Mouse (Mus musculus): Measurements from ENCODE around the gene Slc34a3. TPM values are rescaled to one million over a fixed set of nuclear protein-coding genes. Genes with fewer than 3 reads are reported as not detected.

Slc34a3 gene
- total RNA-seq, 4 experiments from 2014 or later: not detected

- no peak for DNase-seq (ENCODE audit: low spot score in 2 of 2)
Measured at GRCm38 (mm10) chr2:25194486-25195171, 39.5 kb downstream of the Slc34a3 start.

DNA sequence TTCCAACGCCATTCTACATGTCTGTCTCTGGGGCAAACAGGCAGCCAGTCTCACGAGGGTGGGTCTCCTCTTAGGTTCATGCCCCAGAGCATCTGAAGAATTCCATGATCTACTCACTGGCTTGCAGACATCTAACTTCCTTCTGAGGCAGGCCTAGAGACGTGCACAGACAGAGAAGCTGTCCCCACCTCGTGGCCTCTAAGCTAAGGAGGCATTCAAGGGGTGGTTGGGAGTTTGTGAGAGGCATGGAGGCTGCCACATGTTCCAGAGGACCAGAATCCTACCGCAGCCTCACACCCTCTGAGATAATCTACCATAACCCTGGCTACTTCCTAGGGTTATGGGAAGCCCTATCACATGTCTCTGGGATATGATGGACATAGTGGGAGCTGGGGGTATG, 40.2 kb downstream of the Slc34a3 start:
- no peak for DNase-seq (ENCODE audit: low spot score in 2 of 2)

DNA sequence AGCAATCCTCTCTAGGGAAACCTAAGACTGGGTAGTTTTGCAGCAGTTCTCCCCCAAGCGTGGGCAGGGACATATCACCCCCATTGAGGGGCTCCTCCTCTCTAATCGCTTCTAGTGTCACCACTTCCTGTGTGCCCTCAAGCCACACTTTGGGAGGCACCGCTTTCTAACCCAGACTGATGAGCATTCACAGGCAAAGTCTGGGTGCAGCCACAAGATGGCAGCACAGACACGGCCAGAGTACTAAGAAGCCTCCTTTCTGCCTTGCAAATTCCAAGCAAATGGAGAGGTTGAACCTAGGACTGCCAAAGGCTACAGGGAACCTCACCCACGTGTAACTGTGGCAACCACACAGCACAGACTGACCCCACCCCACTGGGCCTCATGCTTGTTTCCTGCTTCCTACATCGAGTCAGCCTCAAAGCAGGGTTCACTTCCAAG, 40.8 kb downstream of the Slc34a3 start:
- peak in 1 of 2 experiments; percentile 69 for DNase-seq (ENCODE audit: low spot score in 2 of 2)

DNA sequence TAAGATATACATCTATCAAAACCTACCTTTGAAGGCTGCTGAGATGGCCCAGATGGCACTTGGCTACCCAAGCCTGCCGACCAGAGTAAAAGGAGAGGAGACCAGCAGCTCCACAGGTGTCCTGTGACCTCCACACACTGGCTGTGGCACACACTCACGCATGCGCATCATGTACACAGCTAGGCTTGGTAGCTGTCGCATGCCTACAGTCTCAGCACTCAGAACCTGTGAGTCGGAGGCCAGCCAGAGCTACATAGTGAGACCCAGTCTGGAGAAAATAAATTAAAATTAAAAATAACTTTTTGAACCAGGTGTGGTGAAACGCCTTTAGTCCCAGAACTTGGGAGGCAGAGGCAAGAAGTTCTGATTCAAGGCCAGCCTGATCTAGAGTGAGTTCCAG, 46.3 kb downstream of the Slc34a3 start:
- DNase-seq (ENCODE audit: low spot score in 2 of 2): no peak

DNA sequence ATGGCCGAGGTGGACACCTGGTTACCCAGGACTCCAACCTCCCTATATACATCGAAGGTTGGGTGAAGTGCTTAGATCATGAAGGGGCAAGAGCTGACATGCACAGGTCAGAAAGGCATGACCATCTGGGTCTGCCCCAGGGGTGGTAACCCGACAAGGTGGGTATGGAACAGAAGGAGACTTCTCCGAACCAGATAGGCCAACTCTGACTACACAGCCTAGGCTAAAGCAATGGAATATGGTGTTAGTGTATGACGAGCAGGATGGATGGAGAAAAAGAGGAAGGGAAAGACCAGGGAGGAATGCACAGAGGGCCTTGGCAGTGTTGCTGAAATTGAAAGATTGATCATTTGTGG, 47.6 kb downstream of the Slc34a3 start:
- no peak for DNase-seq (ENCODE audit: low spot score in 2 of 2)

DNA sequence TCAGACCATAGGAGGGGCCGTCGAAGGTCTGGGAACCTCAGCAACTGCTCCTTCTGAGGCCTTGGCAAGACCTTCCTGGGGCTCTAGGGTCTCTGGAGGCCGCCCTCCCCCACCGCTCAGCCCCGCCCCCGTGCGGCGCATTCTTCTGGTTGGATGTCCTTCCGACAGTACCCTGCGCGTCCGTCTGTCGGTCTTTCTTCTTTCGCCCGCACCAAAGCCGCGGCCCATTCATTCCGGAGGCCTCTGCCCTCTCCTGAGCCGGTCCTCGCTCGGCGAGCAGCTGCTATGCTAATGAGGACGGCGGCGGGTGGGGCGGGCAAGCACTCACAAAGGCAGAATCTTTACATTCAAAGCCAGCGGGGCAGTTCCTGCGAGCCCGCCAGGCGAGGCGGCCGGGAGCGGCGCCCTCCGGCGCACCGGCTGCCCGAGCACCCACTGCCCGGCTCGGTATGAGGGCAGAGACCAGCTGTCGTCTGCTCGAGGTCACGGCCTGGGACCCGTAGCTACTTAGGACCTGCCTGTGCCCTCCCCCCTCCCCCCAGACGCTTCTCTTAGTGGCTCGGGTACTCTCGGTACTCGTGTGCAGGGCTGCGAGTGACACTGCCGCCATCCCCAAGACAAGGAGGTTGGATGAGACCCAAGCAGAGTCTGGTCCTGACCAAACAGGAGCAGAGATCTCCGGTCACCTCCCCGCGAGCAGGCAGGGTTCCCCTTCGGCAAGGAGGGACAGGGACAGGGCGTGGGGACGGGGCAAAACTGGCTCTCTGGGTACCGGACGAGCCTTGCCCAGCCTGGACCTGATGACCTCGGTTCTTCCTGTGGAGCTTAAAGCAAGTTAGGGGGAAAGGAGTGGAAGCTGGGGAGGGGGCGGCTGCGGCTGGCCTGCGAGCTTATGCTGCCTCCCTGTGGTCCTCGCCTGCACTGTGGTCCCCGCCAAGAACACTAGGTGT, 48.3 kb downstream of the Slc34a3 start:
- no peak for DNase-seq (ENCODE audit: low spot score in 2 of 2)

- no peak for DNase-seq (ENCODE audit: low spot score in 2 of 2)
Measured at GRCm38 (mm10) chr2:25184496-25184895, 49.7 kb downstream of the Slc34a3 start.

- DNase-seq (ENCODE audit: low spot score in 2 of 2): no peak
Measured at GRCm38 (mm10) chr2:25183336-25183735, 50.8 kb downstream of the Slc34a3 start.

DNA sequence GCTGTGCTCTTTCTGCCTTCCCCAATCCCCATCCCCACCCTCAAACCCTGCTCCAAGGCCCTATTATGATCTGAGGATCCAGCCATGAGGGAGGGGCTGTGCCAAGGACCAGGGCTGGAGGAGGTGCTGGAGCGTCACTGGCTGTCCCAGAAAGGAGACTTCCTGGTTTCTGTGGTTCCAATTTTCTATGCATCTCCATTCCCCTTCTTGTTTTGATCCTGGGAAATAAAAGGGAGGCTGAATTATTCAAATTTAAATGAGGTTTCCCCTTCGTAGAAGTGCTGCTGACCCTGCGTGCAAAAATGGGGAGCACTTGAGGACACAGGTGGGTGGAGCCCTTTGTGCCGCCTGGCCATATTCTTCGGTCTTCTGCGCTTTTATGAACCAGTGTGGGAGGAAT, 51.5 kb downstream of the Slc34a3 start:
- DNase-seq (ENCODE audit: low spot score in 2 of 2): no peak

GRCm38 (mm10) chr2:25181891-25182397, 52.2 kb downstream of the Slc34a3 start:
- DNase-seq (ENCODE audit: low spot score in 2 of 2): no peak

- no peak for DNase-seq (ENCODE audit: low spot score in 2 of 2)
Measured at GRCm38 (mm10) chr2:25180973-25181890, 52.9 kb downstream of the Slc34a3 start.

GRCm38 (mm10) chr2:25180478-25180903, 53.7 kb downstream of the Slc34a3 start, which contains the start of gene Nrarp:
Gene Nrarp (plus strand): TSS chr2:25180758.
- peak; percentile 83 to 93 for DNase-seq (ENCODE audit: low spot score in 2 of 2)

GRCm38 (mm10) chr2:25179566-25180217, 54.5 kb downstream of the Slc34a3 start:
- no peak for DNase-seq (ENCODE audit: low spot score in 2 of 2)

Other genes starting within 250 kb of the Slc34a3 start
- 100 to 1,000 TPM; 404 to 462 (median 421) TPM for gene Nsmf, start 180.0 kb downstream of the Slc34a3 start, total RNA-seq (2022)
- gene Entpd8, start 154.1 kb downstream of the Slc34a3 start, total RNA-seq (2022): not detected
- gene Noxa1, start 139.2 kb downstream of the Slc34a3 start, total RNA-seq (2022): not detected
- 10 to 100 TPM; 20.5 to 27.9 (median 23.4) TPM for gene Nrarp, start 53.6 kb downstream of the Slc34a3 start, total RNA-seq (2022)
- 1 to 10 TPM; 2.2 to 3.4 (median 2.5) TPM for gene Tor4a, start 37.5 kb downstream of the Slc34a3 start, total RNA-seq (2022)
- gene Nelfb, start 22.9 kb downstream of the Slc34a3 start, total RNA-seq (2022): 10 to 100 TPM; 58.4 to 64.2 (median 59.4) TPM
- gene Stpg3, start 19.7 kb downstream of the Slc34a3 start, total RNA-seq (2022): under 1 TPM in 3 of 4 experiments, not detected in 1; 0.23 to 0.82 (median 0.30) TPM
- 1 to 10 TPM in 1 of 4 experiments, not detected in 3; 1.4 TPM for gene Fam166a, start 15.6 kb downstream of the Slc34a3 start, total RNA-seq (2022)
- 100 to 1,000 TPM; 332 to 365 (median 345) TPM for gene Tubb4b, start 9.7 kb downstream of the Slc34a3 start, total RNA-seq (2022)
- gene Rnf224, start 2.4 kb upstream of the Slc34a3 start, total RNA-seq (2022): not detected
- 100 to 1,000 TPM; 263 to 288 (median 266) TPM for gene Rnf208, start 7.9 kb upstream of the Slc34a3 start, total RNA-seq (2022)
- not detected for gene Cysrt1, start 8.1 kb upstream of the Slc34a3 start, total RNA-seq (2022)
- 1 to 10 TPM in 3 of 4 experiments, under 1 TPM in 1; 0.67 to 4.2 (median 3.4) TPM for gene AL732309.1, start 12.5 kb upstream of the Slc34a3 start, total RNA-seq (2022)
- gene Tmem203, start 21.1 kb upstream of the Slc34a3 start, total RNA-seq (2022): 10 to 100 TPM; 31.7 to 38.3 (median 36.3) TPM
- 10 to 100 TPM; 26.5 to 30.6 (median 28.6) TPM for gene Tprn, start 28.3 kb upstream of the Slc34a3 start, total RNA-seq (2022)
- 10 to 100 TPM; 57.5 to 67.8 (median 62.1) TPM for gene Ssna1, start 38.1 kb upstream of the Slc34a3 start, total RNA-seq (2022)
- 100 to 1,000 TPM in 2 of 4 experiments, 10 to 100 TPM in 2; 88.6 to 111 (median 96.9) TPM for gene Anapc2, start 38.1 kb upstream of the Slc34a3 start, total RNA-seq (2022)
- not detected for gene Tmem210, start 53.8 kb upstream of the Slc34a3 start, total RNA-seq (2022)
- gene Lrrc26, start 55.6 kb upstream of the Slc34a3 start, total RNA-seq (2022): not detected
- 100 to 1,000 TPM; 390 to 399 (median 395) TPM for gene Grin1, start 84.8 kb upstream of the Slc34a3 start, total RNA-seq (2022)
- 10 to 100 TPM; 57.3 to 64.7 (median 61.0) TPM for gene Man1b1, start 98.0 kb upstream of the Slc34a3 start, total RNA-seq (2022)
- 10 to 100 TPM; 35.1 to 50.7 (median 37.9) TPM for gene Dpp7, start 122.0 kb upstream of the Slc34a3 start, total RNA-seq (2022)
- gene Uap1l1, start 131.3 kb upstream of the Slc34a3 start, total RNA-seq (2022): 10 to 100 TPM; 20.9 to 31.0 (median 25.8) TPM
- 1 to 10 TPM; 1.7 to 3.8 (median 2.3) TPM for gene Sapcd2, start 138.0 kb upstream of the Slc34a3 start, total RNA-seq (2022)
- gene Entpd2, start 161.5 kb upstream of the Slc34a3 start, total RNA-seq (2022): 10 to 100 TPM; 13.1 to 17.5 (median 16.2) TPM
- 100 to 1,000 TPM; 307 to 332 (median 316) TPM for gene Npdc1, start 165.0 kb upstream of the Slc34a3 start, total RNA-seq (2022)
- under 1 TPM in 2 of 4 experiments, not detected in 2; 0.40 to 0.84 TPM for gene Fut7, start 188.9 kb upstream of the Slc34a3 start, total RNA-seq (2022)
- gene Abca2, start 194.3 kb upstream of the Slc34a3 start, total RNA-seq (2022): 100 to 1,000 TPM; 176 to 185 (median 183) TPM
- 1 to 10 TPM in 2 of 4 experiments, not detected in 2; 1.2 to 1.6 TPM for gene Clic3, start 222.5 kb upstream of the Slc34a3 start, total RNA-seq (2022)
- gene Paxx, start 226.7 kb upstream of the Slc34a3 start, total RNA-seq (2022): 10 to 100 TPM; 67.2 to 88.0 (median 78.1) TPM
- gene Ptgds, start 235.7 kb upstream of the Slc34a3 start, total RNA-seq (2022): 1,000 to 10,000 TPM; 1,862 to 2,386 (median 2,226) TPM

All from left cerebral cortex, adult 8-10 months (tissue).